Mouse (Mus musculus): ENCODE measurements around the gene Flt3.

Gene Flt3

DNA sequence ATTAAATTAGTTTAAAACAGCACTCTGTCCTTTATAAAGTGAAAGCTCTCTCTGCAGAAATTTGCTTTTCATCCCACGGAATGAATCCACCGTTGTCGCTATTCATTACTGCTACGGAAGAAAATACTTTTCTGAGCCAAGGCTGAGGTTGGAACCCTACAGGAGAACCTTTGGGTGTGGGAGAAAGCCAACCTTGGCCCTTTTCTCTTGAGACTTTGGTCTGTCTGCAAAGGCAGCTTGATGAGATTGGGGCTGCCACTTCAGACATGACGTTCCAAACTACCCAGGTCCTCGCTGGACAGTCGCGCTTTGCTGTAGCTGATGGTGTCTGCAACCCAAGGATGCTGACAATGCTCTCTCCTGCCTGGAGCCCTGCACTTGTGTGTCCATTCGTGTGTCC, 91.8 kb downstream of the Flt3 start:
- DNase-seq: no peak

DNA sequence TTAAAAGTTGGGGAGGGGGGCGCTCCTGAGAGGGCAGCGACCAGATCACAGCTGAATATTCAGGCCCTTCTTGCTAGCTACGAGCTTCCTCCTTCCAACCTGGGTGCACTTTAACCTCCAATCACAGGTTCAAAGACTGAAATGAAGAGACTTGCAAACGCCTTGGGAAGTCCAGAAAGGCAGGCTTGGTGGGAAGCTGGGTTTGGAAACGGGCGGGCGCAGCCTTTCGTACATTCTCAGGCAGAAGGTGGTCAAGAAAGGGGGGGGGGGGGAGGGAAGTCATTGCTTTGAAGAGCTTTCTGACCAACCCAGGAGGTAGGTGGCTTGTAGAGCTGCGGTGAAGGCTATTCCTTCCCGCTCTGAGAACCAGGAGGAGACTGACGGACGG, 92.9 kb downstream of the Flt3 start:
- DNase-seq: no peak

DNA sequence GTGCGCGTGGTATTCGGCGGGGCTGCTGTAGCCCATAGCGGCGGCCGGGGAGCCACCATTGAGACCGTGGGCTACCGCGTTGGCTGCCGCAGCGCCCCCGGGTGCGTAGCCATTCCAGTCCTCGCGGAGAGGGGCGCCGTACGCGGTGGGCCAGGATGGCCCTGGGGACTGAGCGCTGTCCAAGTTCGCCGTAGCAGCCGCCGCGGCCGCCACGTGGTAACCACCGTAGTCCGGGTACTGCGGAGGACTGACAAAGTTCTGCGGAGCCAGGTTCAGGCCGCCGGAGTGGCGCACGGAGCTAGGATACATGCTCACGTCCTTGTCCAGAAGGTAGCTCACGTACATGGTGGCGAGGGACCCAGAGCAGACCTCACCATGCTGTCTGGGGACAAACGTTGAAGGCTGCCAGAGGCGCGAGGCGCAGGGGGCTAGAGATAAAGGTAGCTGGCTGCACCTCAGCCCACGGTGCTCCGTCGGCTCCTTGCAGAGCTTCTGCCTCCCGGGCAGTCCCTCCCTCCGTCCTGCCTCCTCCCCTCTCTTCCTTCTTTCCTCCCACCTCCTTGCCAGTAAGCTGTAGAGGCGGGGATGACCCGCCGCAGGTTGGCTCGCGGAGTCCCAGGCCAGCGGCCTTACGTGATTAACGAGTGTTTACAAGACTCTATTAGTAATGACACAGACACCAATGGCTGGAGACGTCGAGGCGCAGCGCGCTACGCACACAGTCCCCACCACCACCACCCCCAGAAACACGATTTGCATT, 93.5 kb downstream of the Flt3 start, which contains the start of gene Cdx2:
TSS of gene Cdx2 (minus strand) at position 633 of the 760 bp plus-strand sequence.
- no peak for DNase-seq

DNA sequence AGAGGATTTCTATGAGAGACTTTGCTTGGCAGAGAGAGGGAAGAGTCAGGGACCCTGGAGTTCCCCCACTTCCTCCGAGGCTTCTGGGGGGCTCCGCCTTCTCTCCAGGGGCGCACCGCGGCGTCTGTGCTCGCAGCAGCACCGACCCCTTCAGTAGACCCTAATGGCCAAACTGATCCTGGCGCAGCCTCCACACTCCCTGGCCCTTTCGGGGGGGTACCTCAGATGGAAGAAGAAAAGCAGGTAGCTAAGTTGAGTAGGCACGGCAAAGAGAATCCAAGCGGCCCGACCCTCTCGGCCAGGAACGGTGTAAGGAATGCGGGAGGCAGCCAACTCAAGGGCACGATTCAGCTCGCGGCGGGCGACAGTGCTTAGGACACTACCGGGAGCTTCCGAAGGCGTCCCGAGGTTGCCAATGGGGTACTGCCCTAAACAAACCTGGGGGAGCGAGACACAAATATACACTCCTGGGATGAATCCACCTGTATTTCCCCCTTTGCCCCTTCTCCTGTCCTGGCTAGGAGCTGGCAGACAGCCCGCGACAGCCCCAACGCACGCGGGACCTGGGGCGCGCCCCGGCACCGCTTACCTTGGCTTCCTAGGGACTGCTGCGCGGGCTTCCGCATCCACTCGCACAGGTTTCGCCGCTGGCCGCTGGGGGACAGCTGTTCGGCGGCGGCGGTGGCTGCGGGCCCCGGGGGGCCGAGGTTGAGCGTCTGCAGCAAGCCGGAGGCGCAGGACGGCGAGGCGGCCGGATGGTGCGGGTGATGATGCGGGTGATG, 94.2 kb downstream of the Flt3 start:
- no peak for DNase-seq

DNA sequence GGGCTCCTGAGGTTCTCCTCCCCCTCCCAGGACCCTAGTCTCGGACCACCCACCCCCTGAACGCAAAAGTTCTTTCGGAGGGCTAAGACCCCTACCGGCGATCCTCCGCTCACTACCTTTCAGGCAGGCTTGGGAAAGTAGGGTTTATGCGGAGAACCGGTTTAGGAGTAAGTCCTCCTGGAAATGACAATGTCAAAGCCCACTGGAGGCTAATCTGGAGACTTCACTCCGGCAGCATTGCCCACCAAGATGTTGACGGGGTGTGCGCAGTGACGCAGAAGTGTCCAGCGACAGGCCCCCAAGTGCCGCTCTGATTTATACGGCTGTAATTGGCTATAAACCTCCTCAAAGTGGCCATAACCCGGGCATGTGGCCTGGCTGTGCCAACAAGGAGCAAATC, 95.1 kb downstream of the Flt3 start:
- DNase-seq: no peak

DNA sequence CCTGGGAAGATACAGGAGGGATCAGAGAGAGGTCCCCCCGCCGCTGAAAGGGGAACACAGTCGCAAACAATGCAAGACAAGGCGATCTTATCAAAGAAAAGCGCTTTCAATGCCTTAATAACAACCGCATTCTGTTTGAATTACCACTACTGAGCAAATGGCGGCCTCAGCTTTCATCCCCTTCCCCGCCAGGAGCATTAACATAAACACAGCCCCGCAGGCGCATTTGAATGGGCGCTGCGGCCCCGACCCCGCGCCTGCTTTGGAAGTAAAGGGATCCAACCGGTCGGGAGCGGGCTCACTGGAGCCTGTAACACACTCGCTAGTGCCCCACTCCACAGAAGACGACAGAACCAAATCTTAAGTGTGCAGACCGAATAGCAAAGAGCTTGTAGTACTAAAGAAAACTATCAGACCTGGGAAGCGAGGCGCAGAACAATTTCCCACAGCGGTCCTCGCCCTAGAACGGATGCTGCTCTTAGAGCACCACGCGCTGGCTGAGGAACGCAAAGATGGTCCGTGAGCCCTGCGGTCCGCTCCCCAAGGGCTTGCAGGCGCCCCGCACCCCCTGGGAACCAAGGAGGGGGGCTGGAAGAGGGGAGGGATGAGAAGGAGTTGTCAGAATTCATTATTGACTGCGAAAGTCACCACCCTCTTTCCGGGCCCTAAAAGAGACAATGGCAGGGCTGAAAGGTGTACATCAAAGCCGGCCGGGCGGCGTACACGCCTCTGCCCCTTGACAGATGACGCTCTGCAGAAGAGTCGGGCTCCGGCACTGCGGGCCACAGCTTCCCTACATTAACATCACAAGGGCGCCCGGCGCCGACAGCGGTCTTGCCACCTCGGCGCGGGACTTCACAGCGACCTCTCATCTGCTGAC, 95.8 kb downstream of the Flt3 start:
- DNase-seq: no peak

DNA sequence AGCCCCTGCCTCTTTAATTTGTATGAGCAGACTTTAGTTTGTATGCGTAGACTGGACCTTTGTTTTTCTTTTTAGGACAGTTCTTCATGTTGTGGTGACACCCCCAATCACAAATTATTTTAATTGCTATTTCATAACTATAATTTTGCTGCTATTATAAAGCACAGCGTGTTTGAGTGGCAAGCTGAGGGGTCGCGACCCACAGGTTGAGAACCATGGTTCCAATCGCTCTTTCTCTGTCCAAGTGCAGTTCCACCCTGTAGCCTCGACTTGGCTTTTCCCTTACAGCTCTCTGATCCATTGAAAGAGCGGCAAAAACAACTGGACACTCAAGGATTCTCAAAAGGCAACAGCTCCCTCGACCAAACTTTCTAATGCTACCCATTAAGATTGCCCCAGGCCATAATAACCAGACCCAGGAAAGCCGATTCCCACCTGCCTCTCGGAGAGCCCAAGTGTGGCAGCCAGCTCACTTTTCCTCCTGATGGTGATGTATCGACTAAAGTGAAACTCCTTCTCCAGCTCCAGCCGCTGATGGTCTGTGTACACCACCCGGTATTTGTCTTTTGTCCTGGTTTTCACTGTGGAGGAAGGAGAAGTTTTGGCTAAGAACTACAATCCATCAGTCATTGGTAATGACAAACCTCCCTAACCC, 97.4 kb downstream of the Flt3 start:
- DNase-seq: peak; percentile 59

DNA sequence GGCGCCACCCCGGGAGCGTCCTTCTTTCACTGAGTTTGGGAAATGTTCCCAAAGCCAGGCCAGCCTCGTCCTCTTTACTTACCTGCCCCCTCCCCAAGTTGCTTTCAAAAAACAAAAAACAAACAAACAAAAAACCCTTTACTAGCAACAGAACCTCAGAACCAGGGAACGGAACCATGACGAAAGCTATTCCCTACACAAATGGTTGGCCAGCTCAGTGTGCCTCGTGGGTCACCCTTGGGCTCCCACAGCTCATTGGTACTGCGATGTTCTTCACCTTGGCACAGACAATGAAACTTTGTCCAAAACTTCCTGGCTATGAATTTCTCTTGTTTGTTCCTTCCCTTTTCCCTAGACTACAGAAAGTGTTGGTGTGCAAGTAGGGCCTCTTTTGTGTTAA, 98.1 kb downstream of the Flt3 start:
- DNase-seq: no peak

DNA sequence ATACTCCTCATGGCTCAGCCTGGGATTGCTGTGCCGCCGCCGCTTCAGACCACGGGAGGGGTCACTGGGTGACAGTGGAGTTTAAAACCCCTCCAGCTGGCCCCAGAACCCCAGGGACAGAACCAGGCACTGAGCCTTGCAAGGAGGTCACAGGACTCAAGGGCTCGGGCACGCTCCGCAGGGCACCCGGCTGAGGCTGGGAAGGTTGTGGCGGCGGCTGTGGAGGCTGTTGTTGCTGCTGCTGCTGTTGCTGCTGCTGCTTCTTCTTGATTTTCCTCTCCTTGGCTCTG, 98.6 kb downstream of the Flt3 start:
- DNase-seq: peak; percentile 40

DNA sequence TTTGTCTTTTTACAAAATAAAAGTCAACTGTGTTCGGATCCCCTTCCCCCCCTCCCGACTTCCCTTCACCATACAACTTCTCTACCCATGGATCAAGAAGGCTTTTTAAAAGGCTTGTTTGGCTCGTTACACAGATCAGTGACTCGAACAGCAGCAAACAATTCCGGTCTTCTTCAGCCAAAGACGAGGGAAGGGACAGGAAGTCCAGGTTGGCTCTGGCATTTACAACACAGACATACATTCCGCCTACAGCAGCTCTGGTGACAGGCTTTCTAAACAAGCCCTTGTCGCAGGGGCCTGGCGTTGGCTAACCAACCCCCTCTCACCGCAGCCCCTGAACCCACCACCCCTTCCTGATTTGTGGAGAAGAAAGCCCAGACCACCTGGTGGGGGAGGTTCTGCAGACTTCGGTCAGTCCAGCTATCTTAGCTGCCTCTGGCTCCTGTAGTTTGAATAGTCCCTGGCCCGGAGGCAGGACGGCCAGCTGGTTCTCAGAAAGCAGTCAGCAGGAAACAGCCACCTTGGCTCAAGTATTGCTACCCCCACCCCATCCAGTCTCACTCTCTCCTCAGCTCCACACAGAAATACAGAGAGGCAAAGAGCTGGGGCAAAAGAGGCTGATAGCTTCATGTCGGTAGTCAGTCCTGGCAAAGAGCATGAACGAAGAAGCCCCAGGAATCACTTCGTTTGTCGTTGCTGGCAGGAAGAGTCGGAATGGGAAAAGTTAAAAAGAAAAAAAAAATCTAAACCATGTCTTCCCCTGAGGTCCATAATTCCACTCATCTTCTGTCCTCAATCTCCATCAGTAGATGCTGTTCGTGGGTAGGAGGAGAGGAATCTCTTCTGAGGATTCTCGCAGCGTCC, 99.1 kb downstream of the Flt3 start:
- DNase-seq: peak; percentile 69

DNA sequence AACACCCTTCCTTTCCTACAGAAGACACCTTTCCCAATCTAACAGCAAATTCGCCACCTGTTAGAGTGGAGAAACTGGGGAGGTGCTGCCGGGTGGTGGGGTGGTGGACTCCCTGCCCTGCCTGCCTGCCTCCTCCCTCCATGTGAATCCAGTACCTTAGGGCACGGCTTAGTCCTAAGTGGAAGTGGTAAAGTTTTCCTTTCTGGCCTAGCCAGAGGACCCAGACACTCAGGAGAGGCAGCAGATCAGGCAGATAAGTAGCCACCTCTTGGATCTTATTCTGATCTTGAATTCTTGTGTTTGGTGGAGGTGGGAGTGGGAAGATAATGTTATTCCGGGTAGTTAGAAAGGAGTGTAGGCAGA, 100.3 kb downstream of the Flt3 start:
- no peak for DNase-seq

DNA sequence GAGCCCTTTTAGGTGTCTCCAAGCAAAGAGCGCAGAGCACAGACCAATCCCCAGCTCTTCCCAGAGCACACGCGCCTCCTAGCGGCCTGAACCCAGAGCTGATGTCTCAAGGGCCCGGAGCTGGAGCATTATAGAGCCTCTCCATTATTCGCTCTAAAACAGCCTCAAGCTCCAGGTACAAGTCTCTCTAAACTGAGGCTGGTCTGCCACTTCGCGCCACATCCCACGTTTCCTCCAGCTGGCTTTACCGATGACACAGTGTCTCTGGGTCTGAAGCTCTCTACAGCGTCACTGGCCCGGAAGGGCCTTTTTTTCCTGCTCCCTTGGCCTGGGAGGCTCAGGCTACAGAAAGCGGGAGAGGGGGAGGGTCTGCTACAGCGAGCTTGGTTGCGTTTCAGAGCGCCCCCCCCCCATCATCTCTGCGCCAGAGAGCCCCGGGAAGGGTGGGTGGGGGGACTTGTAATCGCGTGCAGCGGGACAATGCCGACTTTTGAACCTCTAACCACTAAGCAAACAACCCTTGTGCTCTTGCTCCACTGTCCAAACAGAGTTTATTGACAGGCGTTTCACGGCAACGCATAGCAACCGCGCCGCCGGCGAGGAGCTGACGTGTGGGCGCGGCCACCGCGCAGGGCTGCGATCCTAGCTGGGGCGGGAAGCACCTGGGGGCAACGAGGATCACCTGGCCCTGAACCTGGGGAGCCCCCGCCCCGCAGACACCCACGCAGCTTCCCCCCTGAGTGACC, 100.9 kb downstream of the Flt3 start:
- DNase-seq: peak; percentile 84

DNA sequence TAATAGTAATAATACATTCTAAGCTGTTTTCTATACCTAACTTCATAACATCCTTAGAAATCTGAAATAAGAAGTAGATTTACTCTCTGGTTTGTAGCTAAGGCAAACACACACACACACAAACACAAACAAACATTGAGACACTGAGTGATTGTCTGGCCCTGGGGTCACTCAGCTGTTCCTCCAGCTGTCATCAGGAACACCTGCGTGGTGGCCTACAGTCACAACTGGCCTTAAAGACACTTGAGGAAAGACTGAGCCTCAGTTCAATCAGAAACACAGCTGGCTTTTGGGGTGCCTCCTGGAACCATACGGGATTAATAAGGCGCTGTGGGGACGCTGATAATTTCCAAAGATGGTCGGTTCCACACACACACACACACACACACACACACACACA, 103.0 kb downstream of the Flt3 start:
- DNase-seq: no peak

DNA sequence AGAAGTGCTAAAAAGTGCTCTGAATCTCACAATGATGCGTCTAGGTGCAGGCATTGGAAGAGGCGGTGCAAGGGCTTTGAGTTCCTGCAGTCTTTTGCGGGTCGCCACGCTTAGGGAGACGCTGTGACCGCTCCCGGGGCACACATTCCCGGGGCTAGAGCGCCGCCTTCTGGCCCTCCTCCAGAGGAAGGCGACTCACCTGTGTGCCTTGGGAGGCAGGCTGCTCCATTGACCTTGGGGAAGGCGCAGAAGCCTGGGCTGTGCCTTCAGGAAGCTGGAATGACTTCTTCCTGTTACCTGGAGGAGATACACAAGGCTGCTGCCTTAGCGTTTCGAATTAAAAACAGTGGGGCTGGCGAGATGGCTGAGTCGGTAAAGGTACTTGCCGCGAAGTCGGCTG, 106.2 kb downstream of the Flt3 start:
- DNase-seq: no peak

DNA sequence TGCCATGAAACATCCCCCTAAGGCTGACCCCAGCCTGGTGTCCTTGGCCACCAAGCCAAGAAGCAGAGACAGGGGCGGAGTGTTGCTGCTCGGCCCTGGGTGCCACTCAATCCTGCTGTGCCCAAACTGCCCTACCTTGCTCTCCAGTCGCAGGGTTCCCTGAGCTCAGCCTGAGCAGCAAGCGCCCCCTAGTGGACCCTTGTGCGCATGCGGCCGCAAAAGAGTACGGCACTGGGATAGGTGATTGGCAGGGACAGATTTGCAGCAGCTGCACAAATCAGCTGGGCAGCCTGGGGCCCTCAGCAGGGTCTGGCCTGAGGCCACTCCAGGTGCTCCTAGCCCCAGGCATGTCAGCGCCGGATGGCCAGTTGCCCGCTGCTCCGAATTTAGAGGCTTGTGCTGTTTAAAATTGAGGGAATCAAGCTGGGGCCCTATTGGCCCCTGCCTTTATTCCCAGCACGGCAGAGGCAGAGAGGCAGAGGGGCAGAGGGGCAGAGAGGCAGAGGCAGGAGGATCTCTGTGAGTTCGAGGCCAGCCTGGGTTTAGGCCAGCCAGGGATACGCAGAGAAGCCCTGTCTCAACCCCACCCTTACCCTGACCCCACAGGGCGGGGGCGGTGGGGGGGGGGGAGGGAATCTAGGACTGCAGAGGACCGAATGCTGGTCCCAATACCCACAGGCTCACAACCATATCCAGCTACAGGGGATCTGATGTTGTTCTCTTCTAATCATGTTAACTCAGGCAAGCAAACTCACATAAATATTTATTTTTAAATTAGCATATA, 107.0 kb downstream of the Flt3 start:
- DNase-seq: no peak

DNA sequence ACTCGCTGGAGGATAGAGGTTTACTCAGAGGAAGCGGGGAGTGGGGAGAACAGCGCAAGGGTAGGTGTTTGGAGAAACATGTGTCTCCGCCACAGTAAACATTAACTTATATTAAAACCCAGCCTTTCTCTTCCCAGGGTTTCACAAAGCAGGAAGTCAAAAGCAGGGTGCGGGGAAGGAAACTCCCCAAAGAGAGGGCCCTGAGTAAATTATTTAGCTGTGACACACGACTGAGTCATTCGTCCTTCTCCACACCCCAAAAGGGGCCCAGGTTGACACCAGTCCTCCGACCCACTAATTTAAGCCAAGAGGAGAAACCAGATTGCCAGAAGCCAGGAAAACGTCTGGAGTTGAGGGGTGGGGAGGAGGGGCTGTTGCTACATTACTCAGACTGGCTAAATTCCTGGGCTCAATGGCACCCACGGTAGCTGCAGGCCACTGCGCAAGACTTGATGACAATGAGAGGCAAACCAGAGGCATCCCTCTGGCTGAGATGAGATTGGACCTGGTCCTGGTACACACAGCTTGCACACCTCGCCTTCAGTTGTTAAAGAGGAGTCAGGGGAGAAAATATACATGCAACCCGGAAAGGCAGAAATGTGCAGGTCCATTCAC, 107.7 kb downstream of the Flt3 start:
- no peak for DNase-seq

DNA sequence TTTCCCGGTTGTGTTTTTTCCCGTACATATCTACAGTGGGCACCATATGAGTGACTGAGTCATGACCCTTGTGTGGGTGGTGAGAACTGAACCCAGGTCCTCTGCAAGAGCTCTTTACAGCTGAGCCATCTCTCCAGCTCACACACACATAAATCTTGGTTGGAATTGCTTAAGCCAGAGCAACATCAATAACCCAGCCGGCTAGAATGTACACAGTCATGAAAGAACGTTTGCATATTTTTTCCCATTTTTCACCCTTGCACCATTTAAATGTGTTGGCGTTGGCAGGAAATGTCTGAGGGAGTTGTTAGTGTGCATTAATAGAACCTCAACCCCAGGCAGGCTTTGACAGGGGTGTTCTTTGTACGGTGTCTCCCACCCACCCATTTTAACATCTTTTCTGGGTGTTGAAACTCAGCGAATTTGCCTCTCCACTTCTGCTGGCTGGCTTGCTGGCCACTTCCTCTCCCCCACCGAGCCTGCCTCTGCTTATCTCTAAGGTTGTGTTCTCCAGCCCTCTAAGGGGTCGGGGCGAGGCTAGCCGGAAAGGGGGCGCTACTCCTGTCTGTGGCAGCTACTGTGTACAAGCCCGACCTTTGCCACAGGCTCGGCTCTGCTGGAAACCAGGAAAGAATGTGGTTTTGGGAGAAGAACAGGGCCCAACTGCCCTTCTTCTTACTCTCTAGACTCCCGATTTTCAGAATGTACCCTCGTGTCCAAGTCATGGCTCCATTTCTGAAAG, 108.4 kb downstream of the Flt3 start:
- DNase-seq: no peak

DNA sequence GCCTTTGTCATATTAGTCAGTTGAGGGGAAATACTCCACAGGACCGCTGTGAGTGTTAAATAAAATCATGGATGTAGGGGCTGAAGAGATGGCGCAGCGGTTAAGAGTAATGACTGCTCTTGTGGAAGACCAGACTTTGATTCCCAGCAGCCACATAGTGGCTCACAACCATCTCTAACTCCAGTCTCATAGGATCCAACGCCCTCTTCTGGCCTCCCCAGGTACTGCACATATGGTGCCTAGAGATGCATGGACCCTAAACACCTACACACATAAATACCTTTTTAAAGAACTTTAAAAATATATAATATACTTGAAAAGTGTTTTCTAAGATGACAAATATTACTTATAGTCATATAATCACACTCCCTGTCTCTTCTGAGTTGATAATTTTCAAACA, 115.9 kb downstream of the Flt3 start:
- no peak for DNase-seq

Data from heart, adult 11 months (tissue).